Mouse (Mus musculus): Measurements from ENCODE around the gene Hspbap1. TPM values are rescaled to one million over a fixed set of nuclear protein-coding genes. Genes with fewer than 3 reads are reported as not detected.

Hspbap1 gene
- total and polyA plus RNA-seq, 2 experiments from 2014 or later: 4.7 to 5.3 TPM

DNA sequence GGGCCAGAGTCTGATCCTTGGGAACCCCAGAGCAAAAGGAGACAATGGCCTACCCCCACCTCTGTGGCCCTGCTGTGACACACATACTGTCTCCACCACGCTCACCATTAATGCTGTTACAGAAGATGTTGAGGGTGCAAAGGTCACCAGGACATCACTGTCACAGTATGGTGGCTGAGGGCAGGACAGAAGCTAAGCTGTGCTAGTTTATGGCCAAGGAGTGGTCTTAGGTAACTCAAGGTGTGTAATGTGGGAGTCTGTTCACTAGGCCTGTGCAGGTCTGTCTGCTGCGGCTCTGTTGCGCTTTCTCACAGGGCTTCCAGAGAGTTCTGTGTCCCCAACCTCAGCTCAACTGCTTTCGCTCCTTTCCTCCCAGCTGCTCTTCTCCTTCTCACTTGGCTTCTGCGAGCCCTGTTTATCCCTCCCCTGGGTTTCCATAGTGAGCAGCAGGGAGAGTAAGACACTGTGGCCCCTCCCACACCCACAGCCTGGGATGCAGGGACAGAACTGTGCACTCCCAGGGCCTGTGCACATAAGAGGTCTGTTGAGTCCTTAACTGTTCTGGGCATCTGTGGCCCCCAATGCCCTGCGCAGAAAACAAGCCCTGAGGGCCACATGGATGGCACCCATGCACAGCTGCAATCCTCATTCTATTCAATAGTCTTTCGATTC lies 31.9 kb upstream of the Hspbap1 start:
- no peak for TF ChIP-seq CTCF (IDR thresholded peaks at IDR 0.05)
- no peak for DNase-seq (ENCODE audit: low spot score)
- no peak for ATAC-seq (ENCODE audit: low FRiP score)
- 63% methylated on average over 7 of the region's 7 CpGs for WGBS
- no peak overlapping the region for H3K27ac ChIP-seq (ENCODE audit: low read depth, low read length)
- H3K36me3 ChIP-seq (ENCODE audit: insufficient read depth, low read length): no peaks in the 10 kb centered on the region
- no peak overlapping the region for H3K4me2 ChIP-seq (ENCODE audit: low read depth, low read length, poor library complexity, severe bottlenecking)
- H3K27me3 ChIP-seq (ENCODE audit: insufficient read depth, low read length): no peaks in the 10 kb centered on the region
- no peak overlapping the region for H3K9ac ChIP-seq (replicated peaks; ENCODE audit: low read length, poor library complexity, severe bottlenecking)
- no peak overlapping the region for H3K4me3 ChIP-seq (ENCODE audit: low read depth, low read length)
- H3K9me3 ChIP-seq (ENCODE audit: low read length): no peaks in the 10 kb centered on the region
- H3K4me1 ChIP-seq (ENCODE audit: insufficient read depth, low read length): 0 out of 2 replicates have a peak, but pooled peaks cover 3% of the 10 kb centered on the region

DNA sequence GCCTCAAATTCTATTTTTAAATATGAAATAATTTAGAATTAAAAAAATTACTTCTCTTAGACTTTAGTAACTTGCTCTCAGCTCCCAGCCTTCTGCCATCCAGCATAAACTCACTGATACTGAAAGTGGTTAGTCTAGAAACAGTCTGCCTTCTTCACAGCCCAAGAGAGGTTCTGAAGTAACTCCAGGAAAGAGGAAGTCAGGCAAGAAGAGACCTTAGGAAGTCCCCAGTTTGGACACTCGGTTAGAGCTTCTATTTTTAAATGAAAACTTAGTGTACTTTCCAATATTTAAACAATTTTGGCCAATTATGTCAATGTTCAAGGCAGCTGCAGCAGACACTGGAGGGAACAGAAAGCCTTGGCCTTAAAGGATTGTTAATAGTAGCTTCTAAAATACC lies 30.6 kb upstream of the Hspbap1 start:
- WGBS: 78% methylated on average over 1 of the region's 1 CpGs

DNA sequence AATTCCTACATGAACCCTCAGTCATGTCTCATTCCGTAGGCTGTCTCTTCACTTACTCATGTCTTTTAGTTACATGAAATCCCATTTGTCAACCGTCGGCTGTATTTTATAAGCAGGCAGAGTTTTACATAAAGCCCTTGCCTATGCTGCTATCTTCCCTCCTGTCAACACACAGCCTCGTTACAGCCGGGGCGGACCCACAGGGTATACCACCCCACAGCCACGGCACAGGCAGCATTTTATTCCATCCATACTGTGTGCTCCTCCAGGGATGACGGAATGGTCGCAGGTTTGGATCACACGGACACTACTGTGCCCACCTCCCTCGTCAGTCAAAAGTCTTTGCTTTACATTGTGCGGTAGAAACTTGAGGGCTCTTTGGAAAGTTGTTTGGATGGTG lies 29.8 kb upstream of the Hspbap1 start:
- Histone ChIP-seq H3K36me3 (ENCODE audit: insufficient read depth, low read length) (no peaks in the 10 kb centered on the region; the same call in 1 of the 2 replicates), H3K4me3 (ENCODE audit: low read depth, low read length) (no peak overlapping the region), H3K4me1 (ENCODE audit: insufficient read depth, low read length) (0 out of 2 replicates have a peak, but pooled peaks cover 3% of the 10 kb centered on the region), H3K9me3 (ENCODE audit: low read length) (no peaks in the 10 kb centered on the region), H3K27ac (ENCODE audit: low read depth, low read length) (no peak overlapping the region), H3K4me2 (ENCODE audit: low read depth, low read length, poor library complexity, severe bottlenecking) (no peak overlapping the region), H3K9ac (replicated peaks; ENCODE audit: low read length, poor library complexity, severe bottlenecking) (no peak overlapping the region), H3K27me3 (ENCODE audit: insufficient read depth, low read length) (no peaks in the 10 kb centered on the region)
- no peak for TF ChIP-seq CTCF (IDR thresholded peaks at IDR 0.05)
- WGBS: 80% methylated on average over 12 of the region's 12 CpGs
- DNase-seq (ENCODE audit: low spot score) (no peak), ATAC-seq (ENCODE audit: low FRiP score) (no peak)

More for the DNA sequence above, 30.6 kb upstream of the Hspbap1 start:
- no peak overlapping the region for H3K4me3 ChIP-seq (ENCODE audit: low read depth, low read length)
- H3K9me3 ChIP-seq (ENCODE audit: low read length): no peaks in the 10 kb centered on the region
- no peaks in the 10 kb centered on the region for H3K27me3 ChIP-seq (ENCODE audit: insufficient read depth, low read length)
- H3K4me1 ChIP-seq (ENCODE audit: insufficient read depth, low read length): 0 out of 2 replicates have a peak, but pooled peaks cover 3% of the 10 kb centered on the region
- no peak overlapping the region for H3K9ac ChIP-seq (replicated peaks; ENCODE audit: low read length, poor library complexity, severe bottlenecking)
- H3K36me3 ChIP-seq (ENCODE audit: insufficient read depth, low read length): no peaks in the 10 kb centered on the region
- H3K27ac ChIP-seq (ENCODE audit: low read depth, low read length): no peak overlapping the region
- ATAC-seq (ENCODE audit: low FRiP score) (no peak), DNase-seq (ENCODE audit: low spot score) (no peak)
- no peak for TF ChIP-seq CTCF (IDR thresholded peaks at IDR 0.05)
- H3K4me2 ChIP-seq (ENCODE audit: low read depth, low read length, poor library complexity, severe bottlenecking): no peak overlapping the region

DNA sequence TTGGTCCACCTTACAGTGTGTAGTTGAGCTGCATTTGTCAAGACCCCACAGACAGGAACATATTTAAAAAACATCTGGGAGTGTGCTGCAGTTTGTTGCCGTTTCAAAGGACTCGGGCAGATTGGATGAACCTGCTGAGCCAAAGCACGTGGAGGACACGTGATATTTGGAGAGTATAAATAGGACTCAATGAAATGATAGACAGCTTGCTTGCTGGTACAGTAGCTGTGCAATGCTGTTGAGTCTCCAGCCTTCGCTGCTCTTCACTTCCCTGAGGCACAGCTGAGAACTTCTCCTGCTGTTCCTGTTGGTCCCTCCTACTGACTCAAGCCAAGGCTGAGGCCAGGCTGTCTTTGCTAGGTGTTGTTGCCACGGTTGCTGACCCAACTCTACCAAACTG lies 29.2 kb upstream of the Hspbap1 start:
- no peak for TF ChIP-seq CTCF (IDR thresholded peaks at IDR 0.05)
- Histone ChIP-seq H3K36me3 (ENCODE audit: insufficient read depth, low read length) (no peaks in the 10 kb centered on the region; the same call in 1 of the 2 replicates), H3K9me3 (ENCODE audit: low read length) (no peaks in the 10 kb centered on the region), H3K4me1 (ENCODE audit: insufficient read depth, low read length) (0 out of 2 replicates have a peak, but pooled peaks cover 3% of the 10 kb centered on the region), H3K27ac (ENCODE audit: low read depth, low read length) (no peak overlapping the region), H3K27me3 (ENCODE audit: insufficient read depth, low read length) (no peaks in the 10 kb centered on the region), H3K9ac (replicated peaks; ENCODE audit: low read length, poor library complexity, severe bottlenecking) (no peak overlapping the region), H3K4me2 (ENCODE audit: low read depth, low read length, poor library complexity, severe bottlenecking) (no peak overlapping the region), H3K4me3 (ENCODE audit: low read depth, low read length) (no peak overlapping the region)
- DNase-seq (ENCODE audit: low spot score) (no peak), ATAC-seq (ENCODE audit: low FRiP score) (no peak)
- WGBS: 84% methylated on average over 6 of the region's 6 CpGs

DNA sequence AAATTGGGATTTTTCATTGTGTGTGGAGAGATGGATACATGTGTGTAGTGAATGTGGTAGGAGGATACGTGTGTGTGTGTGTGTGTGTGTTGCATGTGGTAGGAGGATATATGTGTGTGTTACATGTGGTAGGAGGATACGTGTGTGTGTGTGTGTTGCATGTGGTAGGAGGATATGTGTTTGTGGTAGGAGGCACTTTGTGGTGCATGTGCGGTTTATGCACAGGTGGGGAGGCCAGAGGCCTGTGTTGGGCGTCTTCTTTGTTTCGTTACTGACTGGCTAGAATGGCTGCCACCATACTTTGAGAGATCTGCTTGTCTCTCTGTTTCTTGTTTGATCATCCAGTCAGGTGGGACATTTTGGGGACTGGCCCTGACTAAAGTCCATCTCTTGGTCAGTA lies 28.6 kb upstream of the Hspbap1 start:
- H3K36me3 ChIP-seq (ENCODE audit: insufficient read depth, low read length): no peaks in the 10 kb centered on the region; the same call in 1 of the 2 replicates
- 94% methylated on average over 5 of the region's 5 CpGs for WGBS
- H3K9me3 ChIP-seq (ENCODE audit: low read length): no peaks in the 10 kb centered on the region
- ATAC-seq (ENCODE audit: low FRiP score) (no peak), DNase-seq (ENCODE audit: low spot score) (no peak)
- no peak overlapping the region for H3K4me3 ChIP-seq (ENCODE audit: low read depth, low read length)
- no peaks in the 10 kb centered on the region for H3K27me3 ChIP-seq (ENCODE audit: insufficient read depth, low read length)
- H3K27ac ChIP-seq (ENCODE audit: low read depth, low read length): no peak overlapping the region
- H3K9ac ChIP-seq (replicated peaks; ENCODE audit: low read length, poor library complexity, severe bottlenecking): no peak overlapping the region
- TF ChIP-seq CTCF (IDR thresholded peaks at IDR 0.05): no peak
- H3K4me2 ChIP-seq (ENCODE audit: low read depth, low read length, poor library complexity, severe bottlenecking): no peak overlapping the region
- 0 out of 2 replicates have a peak, but pooled peaks cover 3% of the 10 kb centered on the region for H3K4me1 ChIP-seq (ENCODE audit: insufficient read depth, low read length)

DNA sequence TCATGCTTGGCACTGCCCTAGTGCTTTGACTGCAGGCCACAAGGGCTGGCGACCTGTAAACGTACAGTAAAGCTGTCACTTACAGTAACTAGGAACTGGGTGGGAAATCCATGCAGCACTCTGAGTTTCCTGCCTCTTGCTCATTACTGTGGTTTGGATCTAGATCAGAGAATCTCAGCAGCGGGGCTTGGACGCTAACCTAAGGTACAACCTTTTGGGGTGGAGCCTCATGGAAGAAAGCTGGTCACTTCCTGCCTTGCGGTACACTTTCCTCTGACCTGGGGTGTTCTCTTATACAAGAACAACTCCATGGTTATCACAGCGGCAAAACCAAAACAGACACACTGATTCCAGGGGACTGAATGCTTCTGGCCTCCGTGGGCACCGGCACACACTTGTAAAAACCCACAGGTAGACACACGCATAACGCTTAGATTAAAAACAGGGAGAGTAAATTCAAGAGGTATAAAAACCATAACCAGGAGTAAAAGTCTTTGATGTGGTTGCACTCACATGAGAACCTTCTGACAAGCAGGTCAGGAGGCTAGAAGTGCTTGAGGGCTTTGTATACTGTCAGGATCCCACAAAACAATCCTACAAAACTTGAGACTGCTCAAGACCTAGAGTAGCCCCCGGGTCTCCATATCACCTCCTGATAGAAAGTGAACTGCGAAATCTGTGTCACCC lies 27.8 kb upstream of the Hspbap1 start:
- Histone ChIP-seq H3K9ac (replicated peaks; ENCODE audit: low read length, poor library complexity, severe bottlenecking) (no peak overlapping the region), H3K9me3 (ENCODE audit: low read length) (no peaks in the 10 kb centered on the region), H3K27me3 (ENCODE audit: insufficient read depth, low read length) (no peaks in the 10 kb centered on the region), H3K4me1 (ENCODE audit: insufficient read depth, low read length) (0 out of 2 replicates have a peak, but pooled peaks cover 3% of the 10 kb centered on the region), H3K36me3 (ENCODE audit: insufficient read depth, low read length) (no peaks in the 10 kb centered on the region; the same call in 1 of the 2 replicates), H3K4me2 (ENCODE audit: low read depth, low read length, poor library complexity, severe bottlenecking) (no peak overlapping the region), H3K4me3 (ENCODE audit: low read depth, low read length) (no peak overlapping the region), H3K27ac (ENCODE audit: low read depth, low read length) (no peak overlapping the region)
- DNase-seq (ENCODE audit: low spot score): no peak
- 91% methylated on average over 12 of the region's 12 CpGs for WGBS
- TF ChIP-seq CTCF (IDR thresholded peaks at IDR 0.05): no peak
- no peak for ATAC-seq (ENCODE audit: low FRiP score)
